Mouse (Mus musculus) cortical plate, adult 2 months (tissue): ENCODE measurements around the gene Nudcd3. TPM values are rescaled to one million over a fixed set of nuclear protein-coding genes. Genes with fewer than 3 reads are reported as not detected.

Experiments
- H3K27ac ChIP-seq: fragments of 200-500 bp; 2 replicates; pipeline ENCODE4 v1.5.1; 2012; ENCODE audit warnings: low read length, control low read depth, inconsistent platforms; ENCODE audit not compliant: insufficient read depth
- H3K4me1 ChIP-seq: fragments of 200-500 bp; 2 replicates; pipeline ENCODE4 v1.6.1; 2011; ENCODE audit warnings: low read length; ENCODE audit not compliant: control insufficient read depth, insufficient read depth
- H3K4me3 ChIP-seq: fragments of 200-500 bp; 2 replicates; pipeline ENCODE4 v1.5.1; 2011; ENCODE audit warnings: mild to moderate bottlenecking, low read length, control low read depth; ENCODE audit not compliant: insufficient read depth
- CTCF ChIP-seq: fragments of 200-500 bp; IDR thresholded peaks from 2 replicates; pipeline ENCODE4 v1.5.1; 2011; ENCODE audit warnings: mild to moderate bottlenecking, control low read depth, low read length; ENCODE audit not compliant: insufficient read depth; ENCODE audit errors: extremely low read depth
- POLR2A ChIP-seq: fragments of 200-500 bp; IDR thresholded peaks from 2 replicates; pipeline ENCODE4 v1.6.1; 2011; ENCODE audit warnings: mild to moderate bottlenecking, low read length, control low read depth; ENCODE audit not compliant: insufficient read depth; ENCODE audit errors: extremely low read depth
- polyA plus RNA-seq: library from polyadenylated mRNA; depleted of rRNA; stranded (reverse); fragments of >200 nt; gene quantifications from 2 replicates; pipeline ENCODE4 v1.2.3, GENCODE M21; 2012

Gene Nudcd3
- polyA plus RNA-seq, 1 experiment, result 112 TPM

GRCm38 (mm10) chr11:6163706-6164105, 36.5 kb downstream of the Nudcd3 start:
- TF ChIP-seq CTCF, result no peak
- no peak for TF ChIP-seq POLR2A
- Histone ChIP-seq H3K4me1 (peaks cover 15% of the 10 kb centered on the region), H3K27ac (no peak overlapping the region), H3K4me3 (no peak overlapping the region)

GRCm38 (mm10) chr11:6163062-6163461, 37.2 kb downstream of the Nudcd3 start:
- Histone ChIP-seq H3K4me1 (peaks cover 15% of the 10 kb centered on the region), H3K4me3 (no peak overlapping the region), H3K27ac (no peak overlapping the region)
- TF ChIP-seq CTCF, result no peak
- TF ChIP-seq POLR2A, result no peak

DNA sequence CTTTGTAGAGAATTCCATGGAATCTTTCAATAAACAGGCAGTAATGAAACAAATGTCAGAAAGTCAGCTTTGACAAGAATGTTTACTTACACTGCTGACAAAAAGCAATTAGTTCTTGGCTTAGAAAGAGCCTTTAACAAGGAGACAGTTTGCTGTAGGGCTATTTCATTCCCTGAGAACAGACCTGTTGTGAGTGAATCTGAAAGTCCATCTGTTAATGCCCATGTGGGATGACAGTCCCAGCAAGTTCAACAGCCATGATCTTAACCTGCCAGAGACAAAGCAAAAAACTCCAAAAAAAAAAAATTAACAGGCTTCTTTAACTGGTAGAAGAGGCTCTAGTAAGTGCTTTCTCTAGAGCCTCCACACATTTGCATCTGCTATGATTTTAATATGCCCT, 38.7 kb downstream of the Nudcd3 start:
- H3K4me1 ChIP-seq, result peaks cover 15% of the 10 kb centered on the region
- no peak overlapping the region for H3K27ac ChIP-seq
- TF ChIP-seq POLR2A, result no peak
- H3K4me3 ChIP-seq, result no peak overlapping the region

GRCm38 (mm10) chr11:6160663-6161271, 39.4 kb downstream of the Nudcd3 start:
- Histone ChIP-seq H3K27ac (0 out of 2 replicates have a peak overlapping the region, but pooled peaks have one; percentile 38), H3K4me1 (peaks cover 15% of the 10 kb centered on the region), H3K4me3 (no peak overlapping the region)
- TF ChIP-seq CTCF, result no peak
- TF ChIP-seq POLR2A, result no peak

DNA sequence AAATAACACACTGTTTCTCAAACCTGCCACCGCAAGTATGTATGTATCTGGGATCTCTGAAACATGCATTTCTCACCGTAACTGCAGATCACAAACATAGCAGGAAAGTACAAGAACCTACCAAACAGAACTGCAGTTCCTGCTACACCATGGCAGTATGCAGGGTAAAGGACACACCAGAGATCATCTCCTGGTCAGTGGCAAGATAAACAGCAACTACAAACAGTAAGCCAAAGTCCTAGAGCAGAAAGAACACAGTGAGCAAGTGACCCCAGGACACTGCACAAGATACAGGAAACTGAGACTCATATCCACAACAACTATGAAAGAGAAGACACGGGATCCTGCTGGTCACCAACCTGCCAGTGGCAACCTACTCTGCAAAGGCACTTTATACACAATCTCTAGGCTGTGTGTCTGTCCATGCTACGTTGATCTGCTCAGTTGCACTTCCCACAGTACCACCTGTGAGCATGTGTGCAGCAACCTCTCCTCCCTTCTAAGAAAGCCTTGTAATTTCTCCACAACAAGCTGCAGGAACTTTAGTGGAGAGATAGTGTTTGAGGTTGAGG, 40.4 kb downstream of the Nudcd3 start:
- Histone ChIP-seq H3K4me1 (peaks cover 18% of the 10 kb centered on the region), H3K4me3 (no peak overlapping the region), H3K27ac (no peak overlapping the region)
- TF ChIP-seq CTCF (no peak), POLR2A (no peak)

- H3K4me1 ChIP-seq, result peaks cover 20% of the 10 kb centered on the region
- no peak overlapping the region for H3K4me3 ChIP-seq
- no peak overlapping the region for H3K27ac ChIP-seq
- TF ChIP-seq CTCF (no peak), POLR2A (no peak)
Observed at GRCm38 (mm10) chr11:6158515-6158914, 41.7 kb downstream of the Nudcd3 start.

DNA sequence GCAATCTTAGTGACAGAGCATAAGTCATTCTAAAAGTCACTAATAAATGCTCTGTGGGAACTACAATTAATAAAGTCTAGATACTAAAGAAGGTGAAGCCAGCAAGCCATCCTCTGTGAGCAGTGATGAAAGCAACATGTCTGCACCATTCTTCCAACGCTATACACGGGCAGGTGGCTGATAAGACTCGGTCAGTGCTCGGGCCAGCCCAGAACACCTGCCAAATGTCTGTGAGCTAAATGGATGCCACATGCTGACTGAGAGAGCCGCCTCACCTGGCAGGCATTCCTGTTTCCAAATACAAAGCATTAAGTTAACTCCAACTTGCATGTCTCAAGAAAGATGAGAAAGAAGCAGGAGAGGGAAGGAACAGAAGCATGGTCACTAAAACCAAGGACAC, 43.1 kb downstream of the Nudcd3 start:
- H3K4me3 ChIP-seq, result no peak overlapping the region
- TF ChIP-seq POLR2A (no peak), CTCF (no peak)
- H3K27ac ChIP-seq, result no peak overlapping the region
- H3K4me1 ChIP-seq, result peaks cover 19% of the 10 kb centered on the region

DNA sequence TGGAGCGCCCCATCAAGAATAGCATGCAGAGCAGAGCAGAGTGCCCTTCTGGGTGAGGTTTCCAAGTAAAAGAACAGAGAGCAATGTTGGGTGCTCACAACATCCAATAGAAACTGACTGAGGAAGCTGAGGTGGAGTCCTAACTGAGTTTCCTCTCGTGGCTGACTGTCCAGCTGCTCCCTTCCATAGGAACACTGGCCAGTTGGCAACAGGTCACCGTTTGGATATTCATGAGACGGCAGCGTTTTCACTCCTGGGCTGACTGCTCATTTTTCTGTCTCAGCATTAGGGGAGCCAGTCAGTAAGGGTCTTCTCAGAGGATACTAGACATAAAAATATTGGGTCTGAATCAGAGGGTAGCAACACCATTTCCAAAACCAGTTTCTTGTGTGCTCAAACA, 43.6 kb downstream of the Nudcd3 start:
- Histone ChIP-seq H3K27ac (no peak overlapping the region), H3K4me1 (peaks cover 19% of the 10 kb centered on the region), H3K4me3 (no peak overlapping the region)
- TF ChIP-seq CTCF, result no peak
- TF ChIP-seq POLR2A, result no peak

DNA sequence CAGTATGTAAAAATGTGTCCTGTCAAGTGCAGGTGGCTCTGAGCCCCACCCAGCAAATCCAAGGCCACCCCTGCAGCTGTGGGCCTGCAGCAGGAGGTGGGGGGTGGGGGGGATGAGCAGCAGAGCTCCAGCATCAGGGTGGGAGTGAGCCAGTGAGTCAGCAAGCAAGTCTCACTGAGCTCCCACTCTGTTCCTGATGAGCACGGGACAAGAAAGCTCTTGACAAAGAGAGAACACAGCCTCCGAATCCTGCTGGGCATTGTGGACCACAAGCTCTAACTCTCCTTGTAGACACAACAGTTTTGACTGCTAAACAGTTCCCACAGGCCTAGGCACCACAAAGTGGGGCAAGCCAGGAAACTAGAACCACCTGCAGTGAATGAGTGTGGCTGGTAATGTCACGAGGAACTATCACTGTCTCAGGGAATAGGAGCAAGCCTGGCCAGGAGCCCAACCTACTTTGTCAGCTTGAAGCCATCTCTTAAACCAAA, 46.0 kb downstream of the Nudcd3 start:
- no peak overlapping the region for H3K4me3 ChIP-seq
- peak overlapping the region; percentile 0; the same call in 1 of the 2 replicates for H3K27ac ChIP-seq
- TF ChIP-seq CTCF (no peak), POLR2A (no peak)
- H3K4me1 ChIP-seq, result peaks cover 9% of the 10 kb centered on the region; the same call in 1 of the 2 replicates

DNA sequence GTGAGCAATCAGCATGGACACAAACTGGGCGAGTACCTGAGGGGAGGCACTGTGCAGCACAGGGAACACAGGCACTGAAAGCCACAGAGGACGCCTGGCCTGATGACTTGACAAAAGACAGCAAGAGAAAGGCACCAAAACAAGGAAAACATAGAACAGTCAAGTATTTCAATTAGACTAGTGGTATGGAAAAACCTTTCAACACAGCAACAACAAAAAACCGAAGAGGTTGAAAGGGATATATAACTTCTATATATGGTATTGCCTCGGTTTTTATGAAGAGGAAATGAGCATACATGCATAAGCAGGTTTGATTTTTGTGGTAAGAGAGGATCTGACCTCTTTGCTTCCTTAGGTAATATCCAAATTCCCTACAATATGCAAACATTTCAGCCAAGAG, 47.4 kb downstream of the Nudcd3 start:
- H3K4me1 ChIP-seq, result peaks cover 9% of the 10 kb centered on the region; the same call in 1 of the 2 replicates
- TF ChIP-seq CTCF, result no peak
- no peak for TF ChIP-seq POLR2A
- no peak overlapping the region for H3K27ac ChIP-seq
- no peak overlapping the region for H3K4me3 ChIP-seq
